Mouse (Mus musculus) small intestine, adult 2 months (tissue): Measurements from ENCODE around the gene Bmper.

Experiments used
- CTCF ChIP-seq: fragments of 200-500 bp; IDR thresholded peaks from 2 replicates; pipeline ENCODE4 v1.5.1; 2012; ENCODE audit warnings: low read depth, mild to moderate bottlenecking, control low read depth, inconsistent platforms, low read length, moderate library complexity, mixed read lengths; ENCODE audit not compliant: insufficient replicate concordance, insufficient read length; ENCODE audit errors: extremely low read depth
- POLR2A ChIP-seq: fragments of 200-500 bp; IDR thresholded peaks from 2 replicates; pipeline ENCODE4 v1.6.1; 2012; ENCODE audit warnings: low read depth, mild to moderate bottlenecking, control low read depth, inconsistent platforms, low read length, moderate library complexity

DNA sequence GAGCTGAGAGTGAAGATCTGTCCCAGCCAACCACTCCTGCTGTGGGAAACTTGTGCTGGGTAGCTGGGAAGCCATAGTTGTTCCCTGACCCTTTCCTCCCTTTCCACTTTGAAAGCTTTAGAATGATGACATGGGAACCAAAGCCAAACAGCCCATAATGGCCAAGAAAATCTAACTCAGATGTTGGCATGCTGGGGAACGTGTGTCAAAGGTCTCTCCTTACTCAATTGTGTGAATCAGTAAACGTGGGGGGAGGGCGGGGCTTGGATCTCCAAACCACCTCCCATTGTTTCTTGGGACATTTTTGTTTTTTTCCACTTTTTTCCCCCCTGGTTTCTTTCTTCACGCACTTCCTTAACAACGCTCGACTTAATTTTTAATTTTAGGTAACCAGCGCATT lies 40.0 kb downstream of the Bmper start:
- TF ChIP-seq CTCF (no peak), POLR2A (no peak)
